Mouse (Mus musculus): ENCODE data around the gene Fkbp14. TPM values are rescaled to one million over a fixed set of nuclear protein-coding genes. Genes with fewer than 3 reads are reported as not detected.

Fkbp14 gene
- total RNA-seq (2023): 0.35 and 0.68 TPM in 2 replicates

GRCm38 (mm10) chr6:54597208-54597607 is at the start of gene Fkbp14:
Gene Fkbp14 (minus strand): TSS chr6:54597308.

GRCm38 (mm10) chr6:54594469-54595329 is 2.4 kb downstream of the Fkbp14 start, which contains the start of gene Plekha8:
Gene Plekha8 (plus strand): TSS chr6:54595111.

GRCm38 (mm10) chr6:54565665-54566545 is 31.2 kb downstream of the Fkbp14 start, which contains the start of gene Scrn1:
Gene Scrn1 (minus strand): TSS chr6:54566489.

Other genes with a start within 250 kb of the Fkbp14 start
- not detected in 2 replicates for gene Wipf3, start 167.7 kb downstream of the Fkbp14 start, total RNA-seq (2023)
- gene Scrn1, start 30.8 kb downstream of the Fkbp14 start, total RNA-seq (2023): not detected in 2 replicates
- gene Plekha8, start 2.2 kb downstream of the Fkbp14 start, total RNA-seq (2023): 4.0 and 4.9 TPM in 2 replicates
- gene Mturn, start 84.3 kb upstream of the Fkbp14 start, total RNA-seq (2023): 3.8 and 5.7 TPM in 2 replicates
- gene Znrf2, start 219.6 kb upstream of the Fkbp14 start, total RNA-seq (2023): 20.7 and 28.1 TPM in 2 replicates

Data from neutrophil, adult 65 days (primary cell).